Mouse (Mus musculus) bone marrow macrophage, adult 2 months (primary cell): ENCODE results near the gene Soga1.

Source experiments
- CTCF ChIP-seq: IDR thresholded peaks from 2 replicates; pipeline ENCODE4 v1.5.1; 2012; ENCODE audit warnings: low read depth, mild to moderate bottlenecking, low read length, moderate library complexity
- POLR2A ChIP-seq: IDR thresholded peaks from 2 replicates; pipeline ENCODE4 v1.6.1; 2012; ENCODE audit warnings: mild to moderate bottlenecking, low read depth, low read length, borderline replicate concordance

GRCm38 (mm10) chr2:156990727-156991431 is 88.2 kb downstream of the Soga1 start:
- TF ChIP-seq CTCF (no peak), POLR2A (no peak)
